Mouse (Mus musculus) midbrain, embryonic 11.5 days (tissue): ENCODE results near the gene Ssmem1. TPM values are rescaled to one million over a fixed set of nuclear protein-coding genes. Genes with fewer than 3 reads are reported as not detected.

Experiments
- ATAC-seq: fragments of 200-750 bp; cut with Nextera tagmentation; 2 replicates; pipeline ENCODE4 v1.8.0; 2017; ENCODE audit warnings: moderate TSS enrichment, moderate library complexity; ENCODE audit not compliant: low FRiP score
- DNase-seq: peaks from one replicate; pipeline ENCODE4 v3.0.0; 2015; ENCODE audit warnings: low spot score; ENCODE audit errors: missing footprints
- H3K27ac ChIP-seq: fragments of 300-500 bp; sonication (generic); 2 replicates; pipeline ENCODE4 v1.5.1; 2014; ENCODE audit warnings: low read depth, low read length
- H3K27me3 ChIP-seq: fragments of 300-500 bp; sonication (generic); 2 replicates; pipeline ENCODE4 v1.6.1; 2014; ENCODE audit warnings: mild to moderate bottlenecking, low read length, moderate library complexity, mixed read lengths; ENCODE audit not compliant: control insufficient read depth, insufficient read depth
- H3K36me3 ChIP-seq: fragments of 300-500 bp; sonication (generic); 2 replicates; pipeline ENCODE4 v1.6.1; 2014; ENCODE audit warnings: mild to moderate bottlenecking, low read length, moderate library complexity, mixed read lengths; ENCODE audit not compliant: control insufficient read depth, insufficient read depth
- H3K4me1 ChIP-seq: fragments of 300-500 bp; sonication (generic); 2 replicates; pipeline ENCODE4 v1.6.1; 2014; ENCODE audit warnings: low read length; ENCODE audit not compliant: control insufficient read depth, insufficient read depth
- H3K4me2 ChIP-seq: fragments of 300-500 bp; sonication (generic); 2 replicates; pipeline ENCODE4 v1.6.1; 2014; ENCODE audit warnings: mild to moderate bottlenecking, moderate library complexity
- H3K4me3 ChIP-seq: fragments of 300-500 bp; sonication (generic); 2 replicates; pipeline ENCODE4 v1.5.1; 2014; ENCODE audit warnings: low read depth, low read length
- H3K9ac ChIP-seq: fragments of 300-500 bp; sonication (generic); 2 replicates; pipeline ENCODE4 v1.6.1; 2014; ENCODE audit warnings: low read length
- H3K9me3 ChIP-seq: fragments of 300-500 bp; sonication (generic); 2 replicates; pipeline ENCODE4 v1.6.1; 2016; ENCODE audit warnings: low read length; ENCODE audit not compliant: control insufficient read depth
- WGBS: fragments of 180-500 bp; shearing (Covaris S2); extraction: QIAGEN DNeasy Blood & Tissue Kit; methylation state at CpG from one replicate; pipeline ENCODE4 v1.1.7; 2014; 5-methylcytosine and 5-hydroxymethylcytosine counted together
- polyA plus RNA-seq: library from polyadenylated mRNA; unstranded; fragments of >200 nt; fragmentation: Nextera tagmentation; extraction: Ambion mirVana; gene quantifications from 2 replicates; pipeline ENCODE4 v1.2.1, GENCODE M21; 2014

The Ssmem1 gene
- polyA plus RNA-seq, 1 experiment from 2014 or later: 0.49 TPM

DNA sequence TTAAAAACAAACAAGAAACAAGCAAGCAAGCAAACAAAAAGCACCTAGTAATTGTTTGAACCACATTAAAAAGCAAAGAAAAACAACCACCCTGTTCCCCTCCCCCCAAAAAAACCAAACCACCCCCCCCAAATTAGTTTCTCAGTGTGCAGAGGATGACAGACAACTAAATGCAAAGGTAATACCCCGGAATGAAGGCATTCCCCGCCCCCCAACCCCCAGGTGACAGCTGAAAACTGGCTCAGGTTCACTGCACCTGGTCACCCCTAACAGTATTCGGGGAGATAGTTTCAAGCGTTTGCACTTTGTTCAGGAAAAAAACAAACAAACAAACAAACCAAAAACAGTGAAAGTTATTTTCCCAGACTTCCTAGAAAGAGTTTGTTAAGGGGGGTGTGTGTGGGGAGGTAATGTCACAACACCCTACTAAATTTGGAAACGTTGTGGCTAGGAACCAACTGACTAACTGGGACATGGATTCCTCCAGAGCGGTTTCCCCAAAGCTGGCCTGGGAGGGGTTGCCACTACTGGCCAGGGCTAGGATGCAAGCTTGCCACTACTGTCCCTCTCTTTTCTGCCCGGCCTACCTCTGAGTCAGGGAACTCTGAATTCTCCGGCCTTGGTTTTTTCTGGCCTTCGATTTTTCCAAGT lies 38.1 kb downstream of the Ssmem1 start:
- Histone ChIP-seq H3K27ac (peak overlapping the region; percentile 93), H3K4me3 (no peak overlapping the region), H3K4me1 (peaks cover 56% of the 10 kb centered on the region), H3K9ac (peak overlapping the region; percentile 37; the same call in 1 of the 2 replicates), H3K4me2 (peak overlapping the region; percentile 44), H3K36me3 (no peaks in the 10 kb centered on the region), H3K9me3 (no peaks in the 10 kb centered on the region), H3K27me3 (no peaks in the 10 kb centered on the region)
- ATAC-seq: no peak
- DNase-seq: peak; percentile 94
- WGBS: 12% methylated on average over 9 of the region's 9 CpGs

DNA sequence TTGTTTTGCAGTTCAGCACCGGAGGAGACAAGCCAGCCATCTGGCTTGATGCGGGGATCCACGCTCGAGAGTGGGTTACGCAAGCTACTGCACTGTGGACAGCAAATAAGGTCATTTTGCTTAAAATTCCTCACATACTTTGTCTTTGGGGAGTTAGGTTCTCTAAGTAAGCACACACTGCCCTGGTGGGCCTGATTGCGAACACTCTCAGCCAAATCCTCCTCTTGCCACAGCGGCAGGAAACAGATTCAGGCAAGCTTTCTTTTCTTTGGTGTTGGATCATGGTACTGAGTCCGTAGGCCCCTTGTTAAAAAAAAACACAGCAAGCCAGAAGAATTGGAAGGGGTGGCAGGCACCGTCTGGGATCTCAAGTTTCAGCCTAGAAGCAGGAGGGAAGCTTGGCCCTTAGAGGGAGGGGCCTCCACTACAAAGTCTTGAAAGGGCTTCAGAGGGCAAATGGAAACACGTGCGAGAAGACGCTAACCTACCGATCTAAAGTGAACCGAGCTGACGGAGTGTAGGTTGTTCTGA lies 39.6 kb downstream of the Ssmem1 start:
- peak; percentile 20; the same call in 1 of the 2 replicates for ATAC-seq
- WGBS: 5% methylated on average over 15 of the region's 15 CpGs
- Histone ChIP-seq H3K36me3 (no peaks in the 10 kb centered on the region), H3K27me3 (no peaks in the 10 kb centered on the region), H3K27ac (peak overlapping the region; percentile 87), H3K4me2 (peak overlapping the region; percentile 25), H3K4me3 (no peak overlapping the region), H3K9ac (peak overlapping the region; percentile 55), H3K4me1 (peaks cover 51% of the 10 kb centered on the region), H3K9me3 (no peaks in the 10 kb centered on the region)
- DNase-seq: peak; percentile 95

DNA sequence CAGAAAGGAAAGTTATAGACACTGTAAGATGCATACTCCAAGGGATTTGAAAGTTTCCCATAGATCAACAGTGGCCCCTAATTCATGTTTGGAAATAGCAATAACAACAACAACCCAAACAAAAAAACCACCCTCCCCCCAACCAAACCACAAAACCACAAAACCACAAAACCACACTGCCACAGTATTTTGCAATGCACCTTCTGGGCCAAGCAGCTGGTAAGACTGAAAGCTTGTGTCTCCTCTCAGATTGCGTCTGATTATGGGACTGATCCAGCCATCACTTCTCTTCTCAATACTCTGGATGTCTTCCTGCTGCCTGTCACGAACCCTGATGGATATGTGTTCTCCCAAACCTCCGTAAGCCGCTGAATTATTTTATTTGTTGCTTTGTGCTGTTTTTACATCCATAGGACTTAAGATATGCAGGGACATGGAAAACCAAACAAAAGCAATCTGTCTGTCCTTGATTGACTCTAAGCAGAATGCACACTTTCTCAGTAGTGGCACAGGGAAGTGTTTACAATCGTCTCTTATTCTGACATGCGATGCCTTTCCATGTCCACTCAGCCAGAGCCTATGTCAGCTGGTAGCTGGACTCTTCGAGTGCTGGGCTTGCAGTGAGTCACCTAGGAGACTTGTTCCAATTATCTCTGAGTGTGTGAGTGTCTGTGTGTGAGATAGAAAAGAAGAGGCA lies 41.0 kb downstream of the Ssmem1 start:
- Histone ChIP-seq H3K36me3 (no peaks in the 10 kb centered on the region), H3K4me3 (no peak overlapping the region), H3K27ac (peak overlapping the region; percentile 91), H3K9me3 (no peaks in the 10 kb centered on the region), H3K27me3 (no peaks in the 10 kb centered on the region), H3K4me2 (no peak overlapping the region), H3K4me1 (peaks cover 50% of the 10 kb centered on the region), H3K9ac (no peak overlapping the region)
- DNase-seq (peak; percentile 89), ATAC-seq (peak; percentile 45)
- WGBS: 64% methylated on average over 7 of the region's 7 CpGs

DNA sequence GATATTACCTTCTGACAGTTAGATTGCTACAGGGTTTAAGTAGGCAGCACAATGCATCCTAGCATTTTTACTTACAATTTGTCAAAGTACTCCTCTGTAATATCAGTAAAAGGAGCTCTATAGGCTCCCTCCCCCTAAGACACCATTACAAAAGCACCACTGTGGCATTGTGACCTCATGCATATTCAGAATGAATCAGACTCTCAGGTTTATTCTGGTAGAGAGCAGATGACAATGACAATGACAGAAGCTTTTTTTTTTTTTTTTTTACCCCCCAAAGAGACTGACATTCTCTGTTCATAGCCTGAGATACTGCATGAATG lies 41.5 kb downstream of the Ssmem1 start:
- H3K27ac ChIP-seq: peak overlapping the region; percentile 91
- H3K9me3 ChIP-seq: no peaks in the 10 kb centered on the region
- peak overlapping the region; percentile 42; the same call in 1 of the 2 replicates for H3K4me2 ChIP-seq
- H3K4me3 ChIP-seq: no peak overlapping the region
- ATAC-seq (peak; percentile 57), DNase-seq (no peak)
- no peak overlapping the region for H3K9ac ChIP-seq
- no peaks in the 10 kb centered on the region for H3K36me3 ChIP-seq
- no peaks in the 10 kb centered on the region for H3K27me3 ChIP-seq
- peaks cover 45% of the 10 kb centered on the region for H3K4me1 ChIP-seq

DNA sequence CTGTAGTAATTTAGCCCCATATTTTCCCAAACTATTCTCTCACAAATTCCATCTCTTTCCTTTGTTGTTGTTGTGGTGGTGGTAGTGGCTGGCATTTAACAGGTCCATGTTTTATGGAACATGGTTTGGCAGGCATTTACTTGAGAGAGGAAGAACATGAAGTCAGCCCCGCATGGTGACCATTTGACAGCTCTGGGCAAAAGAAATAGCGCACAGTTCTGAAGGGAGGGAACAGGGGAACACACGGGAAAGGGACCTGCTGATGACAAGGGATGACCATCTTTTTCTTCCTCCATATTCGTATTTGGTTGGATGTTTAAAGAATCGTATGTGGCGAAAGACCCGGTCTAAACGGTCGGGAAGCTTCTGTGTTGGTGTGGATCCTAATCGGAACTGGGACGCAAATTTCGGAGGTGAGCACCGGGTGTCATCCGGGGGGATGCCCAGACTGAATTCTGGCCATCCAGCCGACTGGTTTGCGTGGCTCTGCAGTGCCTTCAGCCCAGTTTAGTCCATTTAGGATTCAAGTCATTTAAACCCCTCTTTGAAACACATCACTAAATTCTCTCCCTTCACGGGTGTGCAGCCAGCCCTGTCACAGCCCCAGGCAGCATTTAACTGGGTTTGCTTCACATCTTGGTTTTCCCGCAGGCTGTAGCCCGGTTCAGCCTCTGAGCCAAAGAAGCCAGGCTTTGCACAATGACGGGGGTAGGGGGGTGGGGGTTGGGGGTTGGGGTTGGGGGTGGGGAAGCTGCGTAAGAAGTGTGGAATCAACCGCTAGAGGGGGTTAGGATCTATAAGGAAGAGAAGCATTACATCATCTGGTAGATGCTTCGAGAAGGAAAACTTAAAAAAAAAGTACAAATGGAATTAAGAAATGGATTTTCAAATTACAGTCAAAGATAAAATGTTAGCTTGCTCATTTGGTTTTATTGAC lies 42.3 kb downstream of the Ssmem1 start:
- Histone ChIP-seq H3K36me3 (no peaks in the 10 kb centered on the region), H3K27ac (peak overlapping the region; percentile 91), H3K9ac (peak overlapping the region; percentile 57; the same call in 1 of the 2 replicates), H3K4me1 (peaks cover 39% of the 10 kb centered on the region), H3K27me3 (no peaks in the 10 kb centered on the region), H3K9me3 (no peaks in the 10 kb centered on the region), H3K4me2 (peak overlapping the region; percentile 42), H3K4me3 (peak overlapping the region; percentile 19; the same call in 1 of the 2 replicates)
- WGBS: 14% methylated on average over 23 of the region's 23 CpGs
- peak; percentile 63 for ATAC-seq
- peak; percentile 96 for DNase-seq

DNA sequence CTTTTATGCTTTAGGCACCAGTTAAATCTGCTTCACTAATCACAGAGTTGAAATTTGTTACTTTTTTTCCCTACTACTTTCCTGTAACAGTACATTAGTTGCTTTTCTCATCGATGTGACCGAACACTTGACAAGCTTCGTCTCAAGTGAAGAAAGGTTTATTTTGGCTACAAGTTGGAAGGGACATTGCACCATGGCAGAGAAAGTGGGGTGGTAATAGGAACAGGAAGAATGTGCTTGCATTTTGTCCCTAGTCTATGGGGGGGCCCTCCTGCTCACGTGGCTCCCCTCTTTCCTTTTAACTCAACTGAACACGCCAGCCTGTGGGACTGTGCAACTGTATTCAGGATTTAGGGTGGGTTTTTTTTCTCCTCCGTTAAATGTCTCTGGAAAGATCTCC lies 43.0 kb downstream of the Ssmem1 start:
- H3K4me3 ChIP-seq: no peak overlapping the region
- H3K27me3 ChIP-seq: no peaks in the 10 kb centered on the region
- H3K9ac ChIP-seq: no peak overlapping the region
- 58% methylated on average over 6 of the region's 6 CpGs for WGBS
- no peak overlapping the region for H3K4me2 ChIP-seq
- H3K27ac ChIP-seq: no peak overlapping the region; the same call in 1 of the 2 replicates
- ATAC-seq (no peak), DNase-seq (no peak)
- H3K9me3 ChIP-seq: no peaks in the 10 kb centered on the region
- H3K36me3 ChIP-seq: no peaks in the 10 kb centered on the region
- peaks cover 33% of the 10 kb centered on the region for H3K4me1 ChIP-seq

DNA sequence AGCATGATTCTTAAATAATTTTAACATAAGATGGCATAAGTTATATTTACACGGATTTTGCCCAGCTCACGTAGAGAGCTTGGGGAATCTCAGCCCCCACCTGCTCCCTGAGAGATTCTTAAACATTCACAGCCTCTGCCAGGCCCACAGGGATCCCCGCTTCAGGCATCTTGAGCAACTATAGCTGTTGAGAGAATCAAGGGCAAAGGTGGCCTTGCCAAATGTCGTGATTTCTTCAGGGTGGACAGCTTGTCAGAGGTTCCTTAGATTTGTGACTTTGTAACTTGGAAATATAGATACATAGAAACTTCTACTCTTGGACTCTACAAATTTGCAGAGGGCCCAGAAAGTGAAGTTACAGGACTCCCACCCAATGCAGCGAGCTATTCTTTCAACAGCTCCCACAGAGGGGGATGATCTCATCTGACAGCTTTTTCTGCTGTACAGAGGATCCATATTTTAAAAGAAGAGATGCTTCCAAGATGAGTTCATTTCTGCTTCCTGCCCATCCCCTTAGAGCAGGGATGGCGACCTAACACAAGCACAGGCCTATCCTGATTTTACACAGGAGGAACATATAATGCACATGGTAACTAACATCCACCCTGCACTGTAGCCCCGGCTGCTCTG lies 43.8 kb downstream of the Ssmem1 start:
- peaks cover 24% of the 10 kb centered on the region for H3K4me1 ChIP-seq
- H3K27ac ChIP-seq: no peak overlapping the region
- H3K36me3 ChIP-seq: no peaks in the 10 kb centered on the region
- peak; percentile 69 for DNase-seq
- H3K4me3 ChIP-seq: no peak overlapping the region
- WGBS: 81% methylated on average over 7 of the region's 7 CpGs
- ATAC-seq: no peak
- no peaks in the 10 kb centered on the region for H3K9me3 ChIP-seq
- H3K27me3 ChIP-seq: no peaks in the 10 kb centered on the region
- H3K4me2 ChIP-seq: no peak overlapping the region
- H3K9ac ChIP-seq: no peak overlapping the region

DNA sequence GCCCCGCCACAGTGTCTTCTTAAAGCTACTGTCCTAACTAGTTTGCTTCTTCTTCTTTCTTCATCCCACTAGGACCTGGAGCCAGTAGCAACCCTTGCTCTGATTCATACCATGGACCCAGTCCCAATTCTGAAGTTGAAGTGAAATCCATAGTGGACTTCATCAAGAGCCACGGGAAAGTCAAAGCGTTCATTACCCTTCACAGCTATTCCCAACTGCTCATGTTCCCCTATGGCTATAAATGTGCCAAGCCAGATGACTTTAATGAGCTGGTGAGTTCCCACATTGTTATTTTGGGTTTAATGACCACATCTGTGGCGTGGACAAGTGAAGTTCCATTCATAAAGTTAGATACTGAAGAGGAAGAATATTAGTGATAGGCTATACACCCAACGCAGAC lies 44.4 kb downstream of the Ssmem1 start:
- 89% methylated on average over 5 of the region's 5 CpGs for WGBS
- Histone ChIP-seq H3K4me2 (no peak overlapping the region), H3K27ac (no peak overlapping the region), H3K27me3 (no peaks in the 10 kb centered on the region), H3K4me3 (no peak overlapping the region), H3K9me3 (no peaks in the 10 kb centered on the region), H3K4me1 (peaks cover 18% of the 10 kb centered on the region), H3K9ac (no peak overlapping the region), H3K36me3 (no peaks in the 10 kb centered on the region)
- ATAC-seq (no peak), DNase-seq (peak; percentile 65)
